Mouse (Mus musculus) G1E (cell line): ENCODE measurements around the gene 2410137M14Rik.

Experiments
- CTCF ChIP-seq: IDR thresholded peaks from 2 replicates; pipeline ENCODE4 v1.5.1; 2012; ENCODE audit warnings: low read depth, low read length, inconsistent platforms, mixed read lengths
- POLR2AphosphoS5 ChIP-seq: IDR thresholded peaks from 2 replicates; pipeline ENCODE4 v1.6.1; 2012; ENCODE audit warnings: low read depth, low read length, inconsistent platforms; ENCODE audit not compliant: insufficient replicate concordance

DNA sequence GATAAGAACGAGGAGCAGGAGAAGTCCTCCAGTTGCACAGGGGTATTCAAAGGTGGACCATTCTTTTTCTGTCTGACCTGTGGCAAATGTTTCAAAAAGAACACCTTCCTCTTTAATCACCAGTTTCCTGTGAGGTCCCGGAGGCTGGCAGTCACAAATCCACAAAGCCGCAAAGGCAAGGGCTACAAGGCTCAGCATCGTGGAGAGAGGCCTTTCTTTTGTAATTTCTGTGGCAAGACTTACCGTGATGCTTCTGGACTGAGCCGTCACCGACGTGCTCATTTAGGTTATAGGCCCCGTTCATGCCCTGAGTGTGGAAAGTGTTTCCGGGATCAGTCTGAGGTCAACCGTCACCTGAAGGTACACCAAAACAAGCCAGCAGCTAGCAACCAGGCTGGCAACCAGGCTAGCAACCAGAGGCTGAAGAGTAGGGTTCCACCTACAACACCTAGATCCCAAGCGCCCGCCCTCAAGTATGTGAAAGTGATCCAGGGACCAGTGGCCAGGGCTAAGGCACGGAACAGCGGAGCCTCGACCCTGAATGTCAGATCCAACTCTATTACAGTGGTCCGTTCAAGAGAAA, 28.5 kb upstream of the 2410137M14Rik start:
- TF ChIP-seq CTCF (no peak), POLR2AphosphoS5 (no peak)
